Mouse (Mus musculus) CH12.LX (cell line): ENCODE data around the gene Cbx1. TPM values are rescaled to one million over a fixed set of nuclear protein-coding genes. Genes with fewer than 3 reads are reported as not detected.

ENCODE experiments used
- DNase-seq: peaks from one replicate; pipeline ENCODE4 v3.0.0-alpha.2; 2013; ENCODE audit errors: extremely low read depth
- H3K27ac ChIP-seq: 2 replicates; pipeline ENCODE4 v1.5.1; 2012; ENCODE audit warnings: low read depth, mild to moderate bottlenecking, control low read depth, moderate library complexity; ENCODE audit not compliant: insufficient read depth
- H3K27me3 ChIP-seq: replicated peaks from 2 replicates; pipeline ENCODE3; 2012; ENCODE audit warnings: inconsistent platforms
- H3K36me3 ChIP-seq, 2 experiments: replicated peaks in 1 of 2; 2 replicates each; pipeline versions ENCODE3 to v1.6.1; 2012; ENCODE audit warnings: inconsistent platforms in 1 of 2, low read length in 1 of 2, mild to moderate bottlenecking in 1 of 2, mixed read lengths in 1 of 2, moderate library complexity in 1 of 2; ENCODE audit not compliant: control insufficient read depth in 1 of 2, insufficient read depth in 1 of 2
- H3K4me1 ChIP-seq, 2 experiments: 2 replicates each; pipeline ENCODE4 v1.6.1; 2012; ENCODE audit warnings: inconsistent platforms in 1 of 2, moderate library complexity in 1 of 2; ENCODE audit not compliant: insufficient read depth in 2 of 2, control insufficient read depth in 1 of 2
- H3K4me2 ChIP-seq: 2 replicates; pipeline ENCODE4 v1.6.1; 2012; ENCODE audit warnings: low read depth, mild to moderate bottlenecking, control low read depth; ENCODE audit not compliant: poor library complexity, insufficient read depth, severe bottlenecking
- H3K4me3 ChIP-seq, 3 experiments: fragments of 150-350 bp in 1 of 3; sonication (generic) in 1 of 3; replicated peaks in 1 of 3; 2 replicates each; pipeline versions ENCODE3 to v1.5.1; 2011 to 2012; ENCODE audit warnings: low read depth in 2 of 3, low read length in 2 of 3, mild to moderate bottlenecking in 2 of 3, moderate library complexity in 2 of 3, control low read depth in 1 of 3, improper control_type of control experiment in 1 of 3, inconsistent platforms in 1 of 3, mixed read lengths in 1 of 3; ENCODE audit not compliant: poor library complexity in 1 of 3
- H3K79me2 ChIP-seq: replicated peaks from 2 replicates; pipeline ENCODE4 v1.6.1; 2012; ENCODE audit warnings: mild to moderate bottlenecking, moderate library complexity; ENCODE audit not compliant: control insufficient read depth, poor library complexity, insufficient read depth, severe bottlenecking; ENCODE audit errors: extremely low read depth
- H3K9ac ChIP-seq: 2 replicates; pipeline ENCODE4 v1.6.1; 2012; ENCODE audit warnings: low read depth, mild to moderate bottlenecking, control low read depth, moderate library complexity; ENCODE audit not compliant: insufficient read depth
- H3K9me3 ChIP-seq: replicated peaks from 2 replicates; pipeline ENCODE3; 2012; ENCODE audit warnings: low read length, inconsistent platforms, mixed read lengths
- ELF1 ChIP-seq: IDR thresholded peaks from 2 replicates; pipeline ENCODE4 v1.6.1; 2014; ENCODE audit warnings: low read depth, mild to moderate bottlenecking, inconsistent platforms, low read length, improper control_type of control experiment
- GABPA ChIP-seq: IDR thresholded peaks from 2 replicates; pipeline ENCODE4 v1.6.1; 2012; ENCODE audit warnings: low read depth, low read length, improper control_type of control experiment, inconsistent platforms; ENCODE audit not compliant: insufficient replicate concordance
- JUN ChIP-seq: IDR thresholded peaks from 2 replicates; pipeline ENCODE4 v1.6.1; 2011; ENCODE audit warnings: low read depth, mild to moderate bottlenecking, low read length, improper control_type of control experiment, moderate library complexity; ENCODE audit not compliant: insufficient read depth
- KAT2A ChIP-seq: IDR thresholded peaks from 2 replicates; pipeline ENCODE4 v1.6.1; 2012; ENCODE audit warnings: low read length, improper control_type of control experiment, inconsistent platforms; ENCODE audit not compliant: insufficient replicate concordance
- MAX ChIP-seq: IDR thresholded peaks from 2 replicates; pipeline ENCODE4 v1.6.1; 2011; ENCODE audit warnings: low read length, improper control_type of control experiment
- MAZ ChIP-seq: IDR thresholded peaks from 2 replicates; pipeline ENCODE4 v1.6.1; 2012; ENCODE audit warnings: low read depth, mild to moderate bottlenecking, inconsistent platforms, low read length, improper control_type of control experiment, moderate library complexity
- MEF2A ChIP-seq: IDR thresholded peaks from 2 replicates; pipeline ENCODE4 v1.6.1; 2014; ENCODE audit warnings: low read depth, mild to moderate bottlenecking, inconsistent platforms, low read length, improper control_type of control experiment, borderline replicate concordance
- NELFE ChIP-seq: IDR thresholded peaks from 2 replicates; pipeline ENCODE4 v1.6.1; 2011; ENCODE audit warnings: low read depth, low read length, improper control_type of control experiment
- NRF1 ChIP-seq: IDR thresholded peaks from 2 replicates; pipeline ENCODE4 v1.6.1; 2014; ENCODE audit warnings: low read depth, mild to moderate bottlenecking, inconsistent platforms, low read length, improper control_type of control experiment, moderate library complexity
- PAX5 ChIP-seq: IDR thresholded peaks from 2 replicates; pipeline ENCODE4 v1.6.1; 2012; ENCODE audit warnings: low read length, inconsistent platforms, mixed read lengths
- POLR2AphosphoS2 ChIP-seq: IDR thresholded peaks from 2 replicates; pipeline ENCODE4 v1.6.1; 2011; ENCODE audit warnings: low read depth, low read length, improper control_type of control experiment
- RCOR1 ChIP-seq: conservative IDR thresholded peaks from 2 replicates; pipeline ENCODE4 v1.6.1; 2012; ENCODE audit warnings: low read depth, mild to moderate bottlenecking, inconsistent platforms, low read length, improper control_type of control experiment
- TBP ChIP-seq: conservative IDR thresholded peaks from 2 replicates; pipeline ENCODE4 v1.6.1; 2011; ENCODE audit warnings: low read depth, low read length, improper control_type of control experiment
- USF2 ChIP-seq: conservative IDR thresholded peaks from 2 replicates; pipeline ENCODE4 v1.6.1; 2011; ENCODE audit warnings: low read depth, low read length, improper control_type of control experiment
- ZC3H11A ChIP-seq: IDR thresholded peaks from 2 replicates; pipeline ENCODE4 v1.6.1; 2012; ENCODE audit warnings: low read depth, mild to moderate bottlenecking, inconsistent platforms, low read length, improper control_type of control experiment
- ZKSCAN1 ChIP-seq: IDR thresholded peaks from 2 replicates; pipeline ENCODE4 v1.6.1; 2012; ENCODE audit warnings: low read depth, inconsistent platforms, low read length, improper control_type of control experiment, borderline replicate concordance
- ZNF384 ChIP-seq: IDR thresholded peaks from 2 replicates; pipeline ENCODE4 v1.6.1; 2012; ENCODE audit warnings: low read depth, low read length, improper control_type of control experiment, inconsistent platforms
- dilution Hi-C: fragments of 300-500 bp; cut with MboI; formaldehyde crosslinking; loops from 2 replicates; pipeline ENCODE4 v1.14.3; 2020; ENCODE audit warnings: low sequenced_read_pairs; ENCODE audit not compliant: extremely low pct_unique_long_range_greater_than_20kb, extremely low pct_ligation_motif_present
- in situ Hi-C: fragments of 300-500 bp; cut with MboI; formaldehyde crosslinking; loops from 3 replicates; pipeline ENCODE4 v1.14.3; 2019; ENCODE audit warnings: low sequenced_read_pairs, low pct_ligation_motif_present, low pct_unique_long_range_greater_than_20kb, mixed read lengths
- polyA plus RNA-seq: library from polyadenylated mRNA; unstranded; fragments of >175 nt; gene quantifications from 2 replicates; pipeline ENCODE4 v1.2.1, GENCODE M21; 2012; ENCODE audit warnings: low read depth; ENCODE audit not compliant: insufficient read length
- total RNA-seq, 2 experiments: library from RNA; depleted of rRNA; stranded (reverse); fragments of 300-350 nt in 1 of 2; fragments of >200 nt in 1 of 2; gene quantifications; 2 replicates each; pipeline ENCODE4 v1.2.3; 2012 to 2014

The Cbx1 gene
- total and polyA plus RNA-seq, 3 experiments = 115 to 223 (median 144) TPM

DNA sequence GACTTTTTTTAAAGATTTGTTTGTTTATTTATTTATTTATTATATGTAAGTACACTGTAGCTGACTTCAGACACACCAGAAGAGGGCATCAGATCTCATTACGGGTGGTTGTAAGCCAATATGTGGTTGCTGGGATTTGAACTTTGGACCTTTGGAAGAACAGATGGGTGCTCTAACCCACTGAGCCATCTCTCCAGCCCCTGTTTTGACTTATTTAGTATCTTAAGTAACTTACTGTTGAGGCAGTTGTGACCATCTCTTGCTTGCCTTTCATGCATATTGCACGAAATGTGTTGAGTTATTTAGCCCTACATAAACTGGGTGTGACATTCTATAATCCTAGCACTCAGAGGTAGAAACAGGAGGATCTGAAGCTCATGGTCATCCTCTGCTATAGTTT, 10.6 kb downstream of the Cbx1 start:
- no peak for DNase-seq
- H3K36me3 ChIP-seq = peaks cover 46 to 85% of the 10 kb centered on the region in 2 experiments
- H3K4me3 ChIP-seq = no peak overlapping the region
- no peaks in the 10 kb centered on the region for H3K27me3 ChIP-seq
- peaks cover 66% of the 10 kb centered on the region for H3K79me2 ChIP-seq
- H3K4me1 ChIP-seq = peaks cover 3 to 19% of the 10 kb centered on the region in 2 experiments; a peak in 3 of 4 replicates
- no peaks in the 10 kb centered on the region for H3K9me3 ChIP-seq
- in situ Hi-C loops (no loop called here), dilution Hi-C loops (no loop called here)
- no peak overlapping the region for H3K27ac ChIP-seq
- no peak overlapping the region for H3K4me2 ChIP-seq
- no peak overlapping the region for H3K9ac ChIP-seq
- TF ChIP-seq USF2 (no peak), TBP (peak; percentile 66; the same call in 1 of the 2 replicates)

GRCm38 (mm10) chr11:96805606-96806005, 16.7 kb downstream of the Cbx1 start:
- TF ChIP-seq ELF1 (no peak), ZC3H11A (no peak), RCOR1 (no peak), MAZ (no peak), KAT2A (no peak), PAX5 (no peak), MEF2A (no peak), ZKSCAN1 (no peak), JUN (no peak), NELFE (no peak), ZNF384 (no peak), GABPA (no peak), MAX (no peak), NRF1 (no peak), POLR2AphosphoS2 (no peak)
- dilution Hi-C loops = no loop called here
- Histone ChIP-seq H3K4me2 (no peak overlapping the region), H3K4me3 (no peak overlapping the region), H3K27ac (no peak overlapping the region), H3K4me1 (no peaks in the 10 kb centered on the region), H3K9ac (no peak overlapping the region), H3K27me3 (no peaks in the 10 kb centered on the region), H3K79me2 (peaks cover 8% of the 10 kb centered on the region), H3K36me3 (peaks cover 59 to 91% of the 10 kb centered on the region in 2 experiments), H3K9me3 (peaks cover 2% of the 10 kb centered on the region)
- no peak for DNase-seq
- in situ Hi-C loops = no loop called here
